Mouse (Mus musculus) fat pad, adult 2 months (tissue): Measurements from ENCODE around the gene Efcab6.

Experiments
- DNase-seq: peaks from one replicate; pipeline ENCODE4 v3.0.0-alpha.2; 2011; ENCODE audit warnings: low read depth, low spot score; ENCODE audit errors: extremely low read depth

The Efcab6 gene

GRCm38 (mm10) chr15:83884291-83884690 lies 180.9 kb downstream of the Efcab6 start:
- DNase-seq = no peak

GRCm38 (mm10) chr15:83883821-83884220 lies 181.4 kb downstream of the Efcab6 start:
- no peak for DNase-seq

GRCm38 (mm10) chr15:83879845-83880244 lies 185.3 kb downstream of the Efcab6 start:
- no peak for DNase-seq

GRCm38 (mm10) chr15:83877898-83878297 lies 187.3 kb downstream of the Efcab6 start:
- DNase-seq = no peak

- no peak for DNase-seq
These were observed 187.9 kb downstream of the Efcab6 start for GRCm38 (mm10) chr15:83877155-83877866.

GRCm38 (mm10) chr15:83870936-83871335 lies 194.2 kb downstream of the Efcab6 start:
- no peak for DNase-seq

GRCm38 (mm10) chr15:83865626-83866025 lies 199.6 kb downstream of the Efcab6 start:
- no peak for DNase-seq

GRCm38 (mm10) chr15:83857129-83857528 lies 208.1 kb downstream of the Efcab6 start:
- DNase-seq = no peak

- DNase-seq = no peak
These were observed 211.8 kb downstream of the Efcab6 start for GRCm38 (mm10) chr15:83853400-83853811.

GRCm38 (mm10) chr15:83848193-83848592 lies 217.0 kb downstream of the Efcab6 start:
- DNase-seq = no peak

- no peak for DNase-seq
These were observed 217.7 kb downstream of the Efcab6 start for GRCm38 (mm10) chr15:83847512-83847911.

- no peak for DNase-seq
These were observed 218.6 kb downstream of the Efcab6 start for GRCm38 (mm10) chr15:83846592-83846991.

GRCm38 (mm10) chr15:83845734-83846133 lies 219.4 kb downstream of the Efcab6 start:
- no peak for DNase-seq

GRCm38 (mm10) chr15:83842915-83843789 lies 222.0 kb downstream of the Efcab6 start:
- no peak for DNase-seq

- DNase-seq = no peak
These were observed 222.8 kb downstream of the Efcab6 start for GRCm38 (mm10) chr15:83842419-83842818.

GRCm38 (mm10) chr15:83840950-83841719 lies 224.0 kb downstream of the Efcab6 start:
- no peak for DNase-seq

GRCm38 (mm10) chr15:83832265-83832664 lies 232.9 kb downstream of the Efcab6 start:
- DNase-seq = no peak

GRCm38 (mm10) chr15:83829226-83829625 lies 236.0 kb downstream of the Efcab6 start:
- DNase-seq = no peak

- no peak for DNase-seq
These were observed 237.2 kb downstream of the Efcab6 start for GRCm38 (mm10) chr15:83828011-83828410.
